In genomic region chr9:66135967-66136366, GRCm38 (mm10) we compare ENCODE assay signal across 8 mouse cellular contexts. TPM values are rescaled to one million over a fixed set of nuclear protein-coding genes. Genes with fewer than 3 reads are reported as not detected.
A peak's percentile ranks its signal among the peaks of the same experiment; 100 is the strongest.
DNase-seq lines count a peak whose midpoint lies in the region; ATAC-seq and TF ChIP-seq lines count a peak whose summit lies in the region.
"Had no signal": no experiment of that assay in that cellular context is flagged by ENCODE, and none has a peak within 500 bp of the region (broad histone marks: within the 10 kb centered on the region; RNA-seq: fewer than 3 reads in every experiment).

No protein-coding gene starts in this region.

- no peak overlapping the region for H3K4me3 ChIP-seq in liver, embryonic 11.5 days (ENCODE audit: low read depth, low read length)
- no peak overlapping the region for H3K4me3 ChIP-seq in small intestine, adult 2 months (ENCODE audit: low read depth, low read length)
- H3K4me3 ChIP-seq: megakaryocyte, embryonic 14.5 days had no signal

- no peaks in the 10 kb centered on the region for H3K9me3 ChIP-seq in liver, embryonic 11.5 days (ENCODE audit: control insufficient read depth, low read length)
- H3K9me3 ChIP-seq: megakaryocyte, embryonic 14.5 days had no signal

- H3K27me3 ChIP-seq in liver, embryonic 11.5 days (replicated peaks; ENCODE audit: control insufficient read depth, insufficient read depth, low read length): no peaks in the 10 kb centered on the region
- H3K27me3 ChIP-seq in small intestine, adult 2 months (ENCODE audit: control insufficient read depth, insufficient read depth, low read length): no peaks in the 10 kb centered on the region
- H3K27me3 ChIP-seq: megakaryocyte, embryonic 14.5 days had no signal

- no peak overlapping the region for H3K9ac ChIP-seq in liver, embryonic 11.5 days (ENCODE audit: low read depth, low read length)

- H3K4me2 ChIP-seq in liver, embryonic 11.5 days: no peak overlapping the region

- DNase-seq in liver (peak; percentile 64), ES-CJ7 (ENCODE audit: low read depth, low spot score) (peak; percentile 54)
- DNase-seq in liver, embryonic 11.5 days (ENCODE audit: low spot score): no peak
- peak; percentile 31 for DNase-seq in brain, adult 2 months (ENCODE audit: low read depth, low spot score)
- DNase-seq in gastrocnemius, postnatal 25 days: no peak
- no peak for DNase-seq in right cerebral cortex, postnatal 4 days

- WGBS in liver, embryonic 11.5 days: 50% methylated on average over 4 of the region's 4 CpGs
- WGBS in small intestine, adult 2 months: 46% methylated on average over 4 of the region's 4 CpGs

- no peaks in the 10 kb centered on the region for H3K4me1 ChIP-seq in liver, embryonic 11.5 days (replicated peaks; ENCODE audit: control insufficient read depth, insufficient read depth, low read length)
- no peaks in the 10 kb centered on the region for H3K4me1 ChIP-seq in small intestine, adult 2 months (ENCODE audit: control insufficient read depth, insufficient read depth, insufficient read length, low read length)

- H3K36me3 ChIP-seq in liver, embryonic 11.5 days (ENCODE audit: control insufficient read depth, insufficient read depth, low read length): peaks cover 46% of the 10 kb centered on the region
- peaks cover 65% of the 10 kb centered on the region for H3K36me3 ChIP-seq in small intestine, adult 2 months (ENCODE audit: control insufficient read depth, insufficient read depth, low read length)

- no peak for TF ChIP-seq POLR2A in small intestine, adult 2 months (IDR thresholded peaks at IDR 0.05; ENCODE audit: low read depth, low read length)

- no peak for ATAC-seq in liver, embryonic 11.5 days (replicated peaks; ENCODE audit: low FRiP score)

- no peak overlapping the region for H3K27ac ChIP-seq in liver, embryonic 11.5 days (ENCODE audit: low read depth, low read length)
- no peak overlapping the region for H3K27ac ChIP-seq in small intestine, adult 2 months (ENCODE audit: insufficient read depth, low read depth, low read length)

- peak; percentile 52; the same call in 1 of the 2 replicates for TF ChIP-seq CTCF in small intestine, adult 2 months (IDR thresholded peaks at IDR 0.05; ENCODE audit: extremely low read depth, insufficient read length, insufficient replicate concordance, low read depth, low read length)

RNA-seq across cellular contexts. Expression of gene Ciao2a, which starts 9.6 kb away (rescaled TPM):
- 256 and 260 TPM in 2 replicates for polyA plus RNA-seq in liver, embryonic 11.5 days (2014; fragmentation: Nextera tagmentation; extraction: Ambion mirVana)
- 5.1 and 5.3 TPM in 2 replicates for polyA plus RNA-seq in small intestine, adult 2 months (2012; rRNA removed)
- 10 to 100 TPM; 42.1 to 47.7 TPM for total RNA-seq in gastrocnemius, postnatal 25 days (2021)

RNA-seq across cellular contexts. Expression of gene Snx1, which starts 9.6 kb away (rescaled TPM):
- polyA plus RNA-seq in liver, embryonic 11.5 days (2014; fragmentation: Nextera tagmentation; extraction: Ambion mirVana): 129 and 139 TPM in 2 replicates
- 15.1 and 32.2 TPM in 2 replicates for polyA plus RNA-seq in small intestine, adult 2 months (2012; rRNA removed)
- total RNA-seq in gastrocnemius, postnatal 25 days (2021): 10 to 100 TPM; 14.0 to 16.7 TPM

RNA-seq across cellular contexts. Expression of gene Dapk2, which starts 22.1 kb away (rescaled TPM):
- polyA plus RNA-seq in liver, embryonic 11.5 days (2014; fragmentation: Nextera tagmentation; extraction: Ambion mirVana): 5.9 and 6.1 TPM in 2 replicates
- 5.6 and 8.2 TPM in 2 replicates for polyA plus RNA-seq in small intestine, adult 2 months (2012; rRNA removed)
- total RNA-seq in gastrocnemius, postnatal 25 days (2021): 10 to 100 TPM; 25.7 to 27.9 TPM

Comparison
In these comparisons a context has a peak if more than half of its experiments do, and no peak if none do; other contexts are left out.
1. DNase-seq: peak in liver (single experiment), ES-CJ7 (single experiment) and brain, adult 2 months (single experiment); none in liver, embryonic 11.5 days (single experiment), gastrocnemius, postnatal 25 days (single experiment) and right cerebral cortex, postnatal 4 days (single experiment).
2. RNA of gene Ciao2a, which starts 9.6 kb away (polyA plus RNA-seq): 256 to 260 TPM in liver, embryonic 11.5 days; 5.1 to 5.3 TPM in small intestine, adult 2 months; every median in the first group is over 10 times any median in the second.